Mouse (Mus musculus): ENCODE data around the gene Rex1bd.

Rex1bd gene

DNA sequence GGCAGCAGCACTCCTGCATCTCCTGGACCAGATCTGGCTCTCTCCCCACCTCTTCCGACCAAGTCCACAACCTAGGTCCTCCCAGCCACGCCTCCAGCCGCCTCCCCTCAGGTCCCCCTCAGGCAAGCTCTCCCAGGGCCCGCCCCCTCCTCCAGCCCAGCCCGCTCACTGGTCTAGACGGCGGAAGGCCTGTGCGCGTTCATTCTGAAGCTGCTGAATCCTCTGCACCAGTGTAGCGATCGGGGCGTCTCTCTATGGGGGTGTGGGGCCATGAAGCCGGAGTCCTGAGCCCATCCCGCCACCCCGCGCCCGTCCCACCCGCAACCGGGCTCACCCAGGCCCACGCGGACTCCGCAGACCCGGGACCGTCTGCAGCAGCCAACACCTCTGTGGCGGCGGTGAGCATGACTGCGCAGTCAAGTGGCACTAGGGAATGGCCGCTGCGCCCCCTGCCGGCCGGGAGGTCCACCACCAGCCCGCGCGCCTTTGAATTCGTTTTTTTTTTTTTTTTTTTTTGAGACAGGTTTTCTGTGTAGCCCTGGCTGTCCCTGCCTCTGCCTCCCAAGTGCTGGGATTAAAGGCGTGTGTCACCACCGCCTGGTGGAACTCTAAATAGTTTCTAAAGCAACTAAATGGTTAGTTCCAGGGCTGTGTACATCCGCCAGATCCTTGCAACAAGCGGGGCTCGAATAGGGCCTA, at the start of gene Rex1bd:
Rex1bd (minus strand) TSS at position 425 of the 699 bp plus-strand sequence.
- DNase-seq (ENCODE audit: low spot score), result peak; percentile 91

DNA sequence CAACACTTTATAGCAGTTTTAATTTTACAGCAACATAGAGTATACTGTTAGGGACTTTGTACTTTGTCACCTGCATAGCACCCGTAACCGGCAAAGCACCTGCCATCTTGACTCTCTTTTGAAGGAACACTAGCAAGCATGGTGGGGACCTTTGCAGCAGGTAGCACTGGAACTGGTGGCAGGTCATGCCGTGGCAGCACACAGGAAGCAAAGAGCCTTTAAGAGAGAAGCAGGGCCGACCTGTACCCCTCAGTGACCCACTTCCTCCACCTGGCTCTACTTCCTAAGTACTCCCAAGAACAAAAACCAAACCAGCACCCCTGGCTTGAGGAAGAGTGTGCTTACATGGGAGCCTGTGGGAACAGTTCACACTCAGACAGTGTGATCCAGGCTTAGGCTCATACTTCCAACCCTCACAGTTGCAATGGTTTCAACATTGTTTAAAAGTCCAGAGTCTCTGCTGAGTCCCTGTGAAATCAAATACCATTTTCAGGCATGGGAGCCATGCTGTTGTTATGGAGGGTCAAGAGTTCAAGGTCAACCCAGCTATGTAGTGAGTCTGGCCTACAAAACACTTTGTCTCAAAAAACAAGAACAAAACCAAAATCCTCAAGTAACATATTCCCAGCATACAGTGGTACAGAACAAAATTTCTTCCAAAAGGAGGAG, 48.7 kb upstream of the Rex1bd start:
- no peak for DNase-seq (ENCODE audit: low spot score)

DNA sequence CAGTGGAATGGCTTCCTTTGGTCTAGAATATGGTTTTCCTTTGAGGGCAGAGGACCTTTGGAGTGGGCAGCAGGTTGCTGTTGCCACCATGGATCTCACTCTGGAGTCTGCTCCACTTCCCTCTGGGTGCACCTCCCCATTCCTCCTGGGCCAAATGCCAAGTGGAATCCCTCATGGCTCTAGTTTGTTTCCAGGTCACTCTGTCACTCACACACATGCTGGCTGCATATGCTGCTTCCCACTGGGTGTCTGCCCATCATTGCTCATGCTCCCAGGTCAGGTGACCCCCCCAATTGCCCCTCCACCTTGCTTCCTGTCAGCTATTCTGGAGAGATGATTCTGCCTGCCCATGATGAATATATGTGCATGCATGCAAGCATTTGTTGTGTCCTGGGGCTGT, 47.2 kb upstream of the Rex1bd start:
- DNase-seq (ENCODE audit: low spot score), result no peak

DNA sequence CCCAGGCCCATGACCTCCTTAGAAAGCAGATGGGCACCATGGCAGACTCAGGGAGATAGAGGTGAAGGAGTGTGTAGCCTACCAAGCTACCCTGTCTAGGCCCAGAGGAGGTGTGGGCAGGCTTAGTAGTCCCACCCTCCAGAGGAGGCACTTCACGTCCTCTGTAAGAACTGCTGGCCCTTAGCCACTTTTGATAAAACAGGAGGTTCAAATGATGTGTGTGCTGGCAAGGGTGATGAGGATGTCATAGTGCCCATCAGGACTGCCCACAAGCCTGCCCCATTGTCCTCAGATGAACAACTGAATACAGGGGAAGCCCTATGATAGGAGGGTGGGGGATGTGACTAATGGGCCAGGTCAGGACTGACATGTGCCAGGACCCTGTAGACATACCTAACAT, 46.3 kb upstream of the Rex1bd start:
- DNase-seq (ENCODE audit: low spot score), result no peak

GRCm38 (mm10) chr8:70551558-70552161, 45.1 kb upstream of the Rex1bd start:
- DNase-seq (ENCODE audit: low spot score), result no peak

DNA sequence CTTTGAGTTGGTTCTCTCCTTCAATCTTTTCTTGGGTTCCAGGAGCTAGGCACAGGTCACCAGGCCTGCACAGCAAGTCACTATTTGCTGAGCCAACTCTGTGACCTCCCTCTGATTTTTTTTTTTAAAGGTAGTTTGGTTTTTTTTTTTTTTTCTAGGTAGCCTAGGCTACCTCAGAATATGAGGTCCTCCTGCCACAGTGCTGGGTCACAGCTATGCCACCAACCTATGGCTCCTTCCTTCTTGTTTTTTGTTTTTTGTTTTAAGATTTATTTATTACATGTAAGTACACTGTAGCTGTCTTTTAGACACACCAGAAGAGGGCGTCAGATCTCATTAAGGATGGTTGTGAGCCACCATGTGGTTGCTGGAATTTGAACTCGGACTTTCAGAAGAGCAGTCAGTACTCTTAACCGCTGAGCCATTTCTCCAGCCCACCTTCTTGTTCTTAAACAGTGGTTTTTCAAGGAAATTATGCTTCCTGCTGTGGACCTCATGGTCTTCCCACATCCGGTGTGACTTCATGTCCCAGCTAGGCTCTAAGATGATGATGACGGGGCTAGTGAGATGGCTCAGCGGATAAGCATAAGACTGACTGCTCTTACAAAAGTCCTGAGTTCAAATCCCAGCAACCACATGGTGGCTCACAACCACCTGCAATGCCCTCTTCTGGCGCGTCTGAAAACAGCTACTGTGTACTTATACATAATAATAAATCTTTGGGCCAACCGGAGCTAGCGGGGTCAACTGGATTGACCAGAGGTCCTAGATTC, 43.0 kb upstream of the Rex1bd start:
- DNase-seq (ENCODE audit: low spot score), result no peak

- DNase-seq (ENCODE audit: low spot score), result no peak
Measured at GRCm38 (mm10) chr8:70547762-70548161, 41.2 kb upstream of the Rex1bd start.

DNA sequence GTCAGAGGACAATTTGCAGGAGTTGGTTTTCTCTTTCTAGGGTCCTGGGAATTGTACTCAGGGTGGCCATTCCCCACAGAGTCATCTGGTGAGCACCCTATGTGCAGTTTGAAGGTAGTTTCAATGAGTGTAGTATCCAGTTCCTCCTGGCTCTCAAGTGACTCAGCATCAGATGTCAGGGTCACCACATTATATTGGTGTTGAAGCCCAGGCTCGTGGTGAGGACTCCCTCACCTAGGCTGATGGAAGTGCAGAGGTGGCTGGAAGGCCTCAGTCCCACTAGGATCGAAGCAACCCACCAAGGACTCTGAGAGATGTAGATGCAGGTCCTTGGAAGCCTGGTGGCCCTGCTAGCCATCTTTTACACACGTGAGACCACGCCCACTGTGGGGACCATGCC, 39.9 kb upstream of the Rex1bd start:
- no peak for DNase-seq (ENCODE audit: low spot score)

DNA sequence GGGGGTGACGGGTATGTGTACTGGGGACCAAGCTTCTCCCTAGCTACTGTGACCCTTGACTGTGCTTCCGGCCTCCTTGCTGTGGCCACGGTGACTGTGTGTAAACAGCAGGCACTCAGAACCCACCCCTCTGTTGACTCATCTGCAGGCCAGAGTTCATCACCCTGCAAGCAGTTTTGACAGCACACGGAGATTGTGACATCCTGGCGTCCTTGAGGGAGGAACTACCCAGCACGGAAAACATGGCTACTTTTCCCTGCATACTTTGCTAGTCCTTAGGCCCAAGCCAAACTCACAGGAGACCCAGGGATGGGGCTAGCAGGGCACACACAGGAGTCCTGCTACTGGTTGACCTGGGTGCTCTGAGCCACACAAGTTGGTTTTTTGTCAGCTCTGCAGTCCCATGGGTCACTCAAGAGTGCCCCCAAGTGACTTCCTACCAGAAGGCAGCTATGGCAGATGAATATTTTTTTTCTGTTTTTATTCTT, 37.7 kb upstream of the Rex1bd start:
- DNase-seq (ENCODE audit: low spot score), result no peak

DNA sequence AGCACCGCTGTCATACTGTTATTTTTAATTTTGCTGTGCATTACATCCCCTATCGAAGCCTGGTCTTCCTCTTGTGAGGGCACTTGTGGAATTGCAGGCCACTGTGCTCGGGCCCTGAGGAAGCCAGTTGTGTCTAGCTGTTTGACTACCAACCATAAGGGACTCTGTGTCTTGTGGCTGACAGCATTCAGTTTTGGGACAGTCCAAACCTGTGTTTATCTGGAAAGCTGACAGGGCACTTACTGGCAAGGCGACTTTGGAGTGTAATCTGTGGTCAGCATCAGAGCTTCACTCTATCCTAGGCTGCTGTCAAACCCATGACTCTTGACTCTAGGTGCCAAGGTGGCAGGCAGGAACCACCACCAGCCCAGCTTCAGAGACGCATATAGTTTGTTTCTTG, 34.5 kb upstream of the Rex1bd start:
- DNase-seq (ENCODE audit: low spot score), result no peak

GRCm38 (mm10) chr8:70540507-70541071, 34.0 kb upstream of the Rex1bd start:
- DNase-seq (ENCODE audit: low spot score), result no peak

DNA sequence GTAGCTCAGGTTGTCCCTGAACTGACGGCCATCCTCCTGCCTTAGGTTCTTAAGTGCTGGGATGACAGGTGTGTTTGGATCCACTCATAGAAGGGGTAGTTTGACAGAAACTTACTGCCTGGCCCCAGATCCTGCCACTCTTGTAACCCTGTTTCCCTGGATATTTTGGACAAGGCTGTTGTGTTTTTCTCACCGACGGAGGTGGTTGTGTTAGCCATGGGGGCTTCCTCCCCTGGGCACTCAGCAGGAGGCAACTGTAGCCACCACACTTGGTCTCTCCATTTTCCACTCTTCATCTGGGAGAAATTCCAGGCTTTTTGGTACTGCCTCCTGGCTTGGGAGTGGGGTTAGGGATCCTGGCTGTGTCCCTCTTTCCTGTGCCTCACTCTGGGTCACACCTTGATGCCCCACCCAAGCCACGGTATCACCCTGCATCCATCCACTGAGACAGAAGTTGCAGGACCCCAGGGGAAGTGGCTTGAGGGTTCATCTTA, 33.5 kb upstream of the Rex1bd start:
- no peak for DNase-seq (ENCODE audit: low spot score)

GRCm38 (mm10) chr8:70539077-70539813, 32.7 kb upstream of the Rex1bd start, which contains the start of gene Ell:
Gene Ell, plus strand, starts transcription at chr8:70539457.
- DNase-seq (ENCODE audit: low spot score), result peak; percentile 99

- DNase-seq (ENCODE audit: low spot score), result peak; percentile 99
Measured at GRCm38 (mm10) chr8:70538633-70539076, 32.1 kb upstream of the Rex1bd start.

DNA sequence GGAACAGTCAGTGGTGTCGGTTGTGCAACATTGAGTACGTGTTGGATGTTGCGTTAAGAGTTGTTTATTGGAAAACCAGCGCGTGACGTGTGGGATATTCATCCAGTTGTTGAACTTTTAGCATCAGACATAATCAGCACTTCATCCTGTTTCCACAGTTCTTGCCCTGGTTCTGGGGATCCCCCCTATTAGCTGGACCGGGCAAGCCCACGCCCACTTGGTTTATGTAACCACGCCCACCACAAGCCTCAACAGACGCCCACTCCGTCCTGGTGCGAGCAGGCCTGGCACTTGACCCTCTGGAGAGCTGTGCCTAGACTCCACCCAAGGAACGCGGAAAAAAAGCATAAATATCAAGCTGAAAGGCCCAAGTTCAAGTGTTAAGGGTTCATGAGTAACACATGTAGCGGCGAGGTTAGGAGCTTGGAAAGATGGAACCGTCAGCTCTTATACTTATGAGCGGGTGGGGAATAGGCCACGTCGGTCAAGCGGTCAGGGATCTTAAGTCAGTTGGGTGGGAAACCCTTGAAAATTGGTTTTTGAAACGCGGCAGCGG, 31.6 kb upstream of the Rex1bd start:
- DNase-seq (ENCODE audit: low spot score), result peak; percentile 58

DNA sequence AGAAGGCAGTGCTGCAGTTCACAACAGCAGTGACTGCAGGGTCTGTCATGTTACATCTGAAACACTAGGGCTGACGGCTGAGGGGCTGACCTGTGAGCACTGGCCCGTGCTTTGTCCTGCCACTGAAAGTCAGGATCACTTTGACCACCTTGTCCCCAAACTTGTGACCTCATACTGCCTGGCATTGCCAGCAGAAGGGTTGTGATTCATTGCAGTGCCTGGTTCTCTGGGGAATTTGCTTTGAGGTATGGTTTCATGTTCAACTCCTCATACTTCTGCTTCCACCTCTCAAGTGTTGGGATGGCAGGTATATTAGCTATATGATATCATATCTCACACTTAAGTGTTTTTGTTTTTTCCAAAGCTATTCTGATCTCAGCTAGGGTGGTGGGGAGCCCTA, 29.1 kb upstream of the Rex1bd start:
- no peak for DNase-seq (ENCODE audit: low spot score)

DNA sequence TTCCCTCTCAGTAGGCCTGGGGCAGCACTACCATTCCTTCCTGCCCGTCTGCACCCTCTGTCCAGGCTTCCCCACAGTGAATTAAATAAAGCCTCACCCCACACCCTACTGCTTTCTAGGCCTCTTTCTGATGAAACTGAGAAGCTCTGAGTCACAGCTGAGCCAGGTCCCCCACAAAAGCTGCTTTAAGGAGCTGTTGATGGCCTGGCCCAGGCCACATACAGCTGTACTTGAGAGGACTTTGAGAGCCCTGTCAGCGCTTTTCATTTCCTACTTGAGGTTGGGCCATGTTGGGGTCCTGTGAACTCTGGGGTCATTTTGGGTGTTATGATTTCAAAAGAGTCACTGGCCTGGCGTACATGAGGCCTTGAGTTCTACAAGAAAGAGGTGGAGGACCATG, 28.7 kb upstream of the Rex1bd start:
- no peak for DNase-seq (ENCODE audit: low spot score)

- DNase-seq (ENCODE audit: low spot score), result no peak
Measured at GRCm38 (mm10) chr8:70534281-70534680, 27.7 kb upstream of the Rex1bd start.

DNA sequence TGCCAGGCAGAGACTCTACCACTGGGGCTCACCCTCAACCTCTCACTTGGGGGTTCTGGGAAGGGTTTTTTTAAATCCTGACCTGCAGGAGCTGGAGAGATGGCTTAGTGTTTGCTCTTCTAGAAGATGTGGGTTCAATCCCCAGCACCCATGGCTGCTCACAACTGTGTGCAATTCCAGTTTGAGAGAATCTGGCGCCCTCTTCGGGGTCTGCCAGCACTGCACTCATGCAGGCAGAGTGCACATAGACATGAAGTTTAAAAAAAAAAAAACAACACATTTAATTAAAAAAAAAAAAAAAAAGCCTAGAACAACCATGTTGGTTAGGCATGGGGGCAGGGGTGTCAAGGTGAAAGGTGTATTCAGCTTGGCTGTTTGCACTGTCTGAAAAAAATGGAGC, 23.8 kb upstream of the Rex1bd start:
- DNase-seq (ENCODE audit: low spot score), result no peak

GRCm38 (mm10) chr8:70529741-70530161, 23.2 kb upstream of the Rex1bd start:
- DNase-seq (ENCODE audit: low spot score), result no peak

DNA sequence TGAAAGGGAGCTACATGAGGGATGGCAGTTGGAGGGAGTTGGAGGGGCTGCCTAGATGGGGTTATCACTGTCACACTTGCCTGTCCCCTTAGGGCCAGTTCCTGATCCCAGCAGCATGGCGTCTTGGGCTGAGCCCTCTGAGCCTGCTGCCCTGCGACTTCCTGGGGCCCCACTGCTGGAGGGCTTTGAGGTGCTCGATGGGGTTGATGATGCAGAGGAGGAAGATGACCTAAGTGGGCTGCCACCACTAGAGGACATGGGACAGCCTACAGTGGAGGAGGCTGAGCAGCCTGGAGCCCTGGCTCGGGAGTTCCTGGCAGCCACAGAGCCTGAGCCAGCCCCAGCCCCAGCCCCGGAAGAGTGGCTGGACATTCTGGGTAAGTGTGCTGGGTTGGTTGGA, 22.7 kb upstream of the Rex1bd start:
- no peak for DNase-seq (ENCODE audit: low spot score)
